Mouse (Mus musculus) ZHBTc4 (cell line): ENCODE measurements around the gene Gm49383.
A peak's percentile ranks its signal among the peaks of the same experiment; 100 is the strongest.

Experiments
- DNase-seq: peaks from one replicate; pipeline ENCODE4 v3.0.0-alpha.2; 2011; ENCODE audit warnings: low read depth, low spot score

The Gm49383 gene

DNA sequence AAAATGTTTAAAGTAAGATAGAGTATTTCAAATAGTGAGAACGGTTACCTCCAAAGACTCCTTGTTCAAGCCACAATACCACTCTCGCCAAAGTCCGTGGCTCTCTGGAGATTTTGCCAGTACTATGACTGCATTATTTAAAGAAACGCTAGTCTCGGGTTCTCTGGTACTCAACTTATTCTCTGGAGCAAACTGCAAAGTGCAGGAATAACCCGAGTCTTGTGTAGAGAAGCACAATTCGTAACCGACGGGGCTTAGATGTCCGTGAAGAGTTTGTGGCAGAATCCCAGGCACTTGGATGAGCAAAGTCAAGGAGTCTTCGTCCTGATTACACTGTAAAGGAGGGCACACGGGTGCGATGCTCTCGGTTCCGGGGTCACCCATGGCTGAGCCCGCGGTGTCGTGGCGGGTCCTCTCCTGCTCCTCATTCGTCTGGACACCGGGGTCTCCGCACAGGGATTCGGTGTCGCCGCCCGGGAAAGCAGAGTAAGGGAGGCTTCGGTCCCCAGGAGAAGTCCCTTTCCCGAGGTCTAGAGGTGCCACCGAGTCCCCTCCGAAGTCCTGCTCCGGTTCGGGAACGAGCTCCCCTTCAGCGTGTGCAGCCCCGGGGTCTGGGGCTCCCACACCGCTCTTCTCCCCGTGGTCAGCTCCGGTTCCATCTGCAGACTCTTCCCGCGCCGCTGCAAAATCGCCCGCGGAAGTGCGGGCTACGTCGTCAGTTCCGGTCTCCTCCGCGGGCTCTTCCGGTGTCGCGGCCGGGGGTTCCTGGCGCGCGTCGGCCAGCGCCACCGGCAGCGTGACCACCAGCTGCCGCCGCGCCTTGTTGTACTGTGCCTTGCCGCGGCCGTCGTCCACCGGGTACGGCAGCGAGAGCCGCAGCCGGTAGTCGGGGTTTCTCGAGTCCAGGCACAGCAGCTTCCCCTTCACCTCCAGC is at the start of gene Gm49383:
TSS of gene Gm49383 (minus strand) at position 661 of the 934 bp plus-strand sequence.
- peak; percentile 62 for DNase-seq

DNA sequence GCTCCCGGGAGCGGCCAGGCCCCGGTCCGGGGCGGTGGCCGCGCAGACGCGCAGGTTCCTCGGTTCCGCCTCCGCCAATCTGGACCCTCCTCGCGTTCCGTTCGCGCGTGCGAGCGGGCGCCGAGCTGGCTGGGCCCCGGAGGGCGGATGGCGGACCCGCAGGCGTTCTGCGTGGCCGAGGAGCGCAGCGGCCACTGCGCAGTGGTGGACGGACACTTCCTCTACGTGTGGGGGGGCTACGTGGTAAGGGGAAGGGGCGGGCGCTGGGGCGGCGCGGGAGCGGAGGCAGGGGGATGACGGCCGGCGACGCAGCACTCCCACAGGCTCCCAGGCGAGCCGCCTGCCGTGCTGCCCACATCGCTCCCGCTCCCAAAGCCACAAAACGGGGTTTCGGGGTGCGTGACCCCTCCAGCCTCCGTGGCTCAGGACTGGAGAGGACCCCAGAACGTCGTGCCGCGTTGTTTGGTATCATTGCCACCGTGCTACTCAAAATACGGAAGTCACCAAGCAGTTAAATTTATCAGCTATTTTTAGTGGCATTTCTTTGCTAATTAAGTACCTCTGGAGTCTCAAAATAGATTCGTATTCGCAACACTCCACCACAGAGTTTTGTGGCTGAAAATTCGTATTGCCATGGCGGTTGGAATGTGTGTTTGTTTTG is 45.0 kb upstream of the Gm49383 start:
- DNase-seq = peak; percentile 52

DNA sequence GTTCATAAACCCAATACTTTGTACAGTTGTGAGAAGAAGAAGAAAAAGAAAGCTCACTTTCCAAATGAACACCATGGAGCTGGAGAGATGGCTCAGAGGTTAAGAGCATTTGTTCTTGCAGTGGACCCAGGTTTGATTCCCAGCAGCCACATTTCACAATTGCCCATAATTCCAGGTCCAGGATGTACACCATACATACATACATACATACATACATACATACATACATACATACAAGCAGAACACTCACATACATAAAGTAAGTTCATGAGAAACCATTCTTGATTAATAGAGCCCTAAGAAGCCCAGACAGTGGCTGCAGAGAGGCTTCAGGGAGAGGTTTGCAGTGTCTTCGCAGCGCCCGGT is 44.5 kb upstream of the Gm49383 start:
- DNase-seq = no peak

DNA sequence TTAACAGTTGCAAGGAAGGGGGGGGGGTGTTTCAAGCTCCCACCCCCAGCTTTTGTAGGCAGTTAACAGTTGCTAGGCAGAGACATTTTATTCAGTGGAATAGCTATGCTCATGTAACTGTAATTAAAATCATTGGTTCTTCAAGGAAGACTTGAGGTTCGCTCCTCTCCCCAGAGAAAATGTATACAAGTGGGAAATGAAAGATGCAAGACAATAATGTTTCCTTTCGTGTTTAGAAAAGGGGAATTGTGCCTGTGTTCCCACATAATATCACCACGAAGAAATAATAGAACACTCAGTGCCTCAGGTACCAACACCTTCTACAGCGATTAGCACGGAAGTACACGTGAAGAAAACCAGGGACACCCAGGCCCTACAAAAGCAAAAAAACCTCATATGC is 44.0 kb upstream of the Gm49383 start, which contains the start of gene Klhdc1:
TSS of gene Klhdc1 (plus strand) at position 301 of the 400 bp plus-strand sequence.
- DNase-seq = no peak

DNA sequence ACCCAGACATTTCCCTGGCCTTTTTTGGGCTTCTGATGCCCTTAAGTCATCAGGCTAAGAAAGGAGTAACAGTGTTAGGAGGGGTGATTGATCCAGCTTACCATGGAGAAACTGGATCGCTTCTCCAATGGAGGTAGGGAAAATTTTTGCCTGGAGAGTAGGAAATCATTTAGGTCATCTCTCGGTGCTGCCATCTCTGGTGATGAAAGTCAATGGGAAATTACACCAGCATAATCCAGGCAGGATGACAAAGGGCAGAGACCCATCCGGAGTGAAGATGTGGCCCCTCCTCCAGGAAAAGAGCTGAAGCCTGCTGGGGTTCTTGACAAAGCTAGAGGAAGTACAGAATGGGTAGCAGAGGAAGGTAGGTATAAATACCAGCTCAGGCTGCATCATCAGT is 41.4 kb upstream of the Gm49383 start:
- no peak for DNase-seq

DNA sequence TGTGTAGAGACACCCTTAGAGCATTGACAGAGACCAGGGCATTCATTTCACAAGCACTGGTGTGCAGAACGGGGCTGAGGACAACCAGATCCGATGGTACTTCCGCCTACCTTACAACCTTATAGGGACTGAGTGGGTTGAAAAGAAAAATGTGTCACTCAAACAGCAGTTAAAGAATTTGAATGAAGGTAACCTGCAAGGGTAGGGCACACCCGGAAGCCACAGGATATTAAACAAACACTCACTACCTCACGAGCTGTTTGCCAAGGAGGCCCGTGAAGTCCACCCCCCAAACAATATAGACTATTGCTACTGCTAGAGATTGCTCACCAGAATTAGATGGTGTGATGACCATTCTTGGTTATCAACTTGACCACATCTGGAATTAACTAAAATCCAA is 38.9 kb upstream of the Gm49383 start:
- no peak for DNase-seq

DNA sequence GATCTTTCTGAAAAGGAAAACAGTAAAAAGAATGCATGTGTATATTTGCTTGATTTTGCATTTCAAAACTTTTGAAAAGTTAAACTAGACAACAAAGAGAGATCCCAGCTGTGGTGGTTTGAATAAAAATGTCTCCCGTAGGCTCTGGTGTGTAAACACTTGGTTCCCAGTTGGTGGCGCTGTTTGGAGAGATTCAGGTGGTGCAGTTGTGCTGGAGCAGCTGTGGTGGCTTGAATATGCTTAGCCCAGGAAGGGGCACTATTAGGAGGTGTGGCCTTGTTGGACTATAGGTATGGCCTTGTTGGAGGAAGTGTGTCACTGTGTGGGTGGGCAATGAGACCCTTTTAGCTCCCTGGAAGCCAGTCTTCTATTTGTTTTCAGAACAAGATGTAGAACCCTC is 32.3 kb upstream of the Gm49383 start:
- peak; percentile 89 for DNase-seq

DNA sequence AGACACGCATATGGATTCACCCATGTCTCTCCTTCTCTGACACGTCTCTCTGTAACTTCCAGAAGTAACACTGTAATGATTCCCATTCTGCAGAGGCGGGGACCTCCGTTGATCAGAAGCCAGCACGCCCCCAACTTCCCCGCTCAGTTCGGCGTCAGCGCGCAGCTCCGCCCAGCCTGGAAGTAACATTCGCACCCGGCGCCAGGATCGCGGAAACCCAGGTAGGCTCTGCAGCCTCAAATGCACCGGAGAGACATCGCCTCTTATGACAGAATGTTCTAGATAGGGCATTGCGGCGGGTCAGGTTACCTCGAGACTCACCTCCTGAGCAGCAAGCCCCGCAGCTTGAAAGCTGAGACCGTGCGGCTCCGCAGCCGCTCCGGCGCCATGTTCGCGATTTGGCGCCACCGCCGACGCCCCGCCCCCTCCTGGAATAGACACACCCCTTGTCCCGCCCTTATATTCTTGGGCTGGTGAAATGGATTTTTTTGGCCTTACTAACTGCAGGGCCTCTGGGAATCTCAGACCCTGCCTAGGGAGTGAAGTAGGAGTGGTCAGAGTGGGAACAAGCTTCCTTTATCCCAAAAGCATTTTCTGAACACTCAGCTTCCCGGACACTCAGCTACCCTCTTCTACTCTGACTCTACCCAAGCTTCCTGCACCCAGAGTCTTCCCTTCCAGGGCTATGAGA is 31.0 kb upstream of the Gm49383 start, which contains the start of gene Pole2:
TSS of gene Pole2 (minus strand) at position 420 of the 691 bp plus-strand sequence.
- peak; percentile 92 for DNase-seq

DNA sequence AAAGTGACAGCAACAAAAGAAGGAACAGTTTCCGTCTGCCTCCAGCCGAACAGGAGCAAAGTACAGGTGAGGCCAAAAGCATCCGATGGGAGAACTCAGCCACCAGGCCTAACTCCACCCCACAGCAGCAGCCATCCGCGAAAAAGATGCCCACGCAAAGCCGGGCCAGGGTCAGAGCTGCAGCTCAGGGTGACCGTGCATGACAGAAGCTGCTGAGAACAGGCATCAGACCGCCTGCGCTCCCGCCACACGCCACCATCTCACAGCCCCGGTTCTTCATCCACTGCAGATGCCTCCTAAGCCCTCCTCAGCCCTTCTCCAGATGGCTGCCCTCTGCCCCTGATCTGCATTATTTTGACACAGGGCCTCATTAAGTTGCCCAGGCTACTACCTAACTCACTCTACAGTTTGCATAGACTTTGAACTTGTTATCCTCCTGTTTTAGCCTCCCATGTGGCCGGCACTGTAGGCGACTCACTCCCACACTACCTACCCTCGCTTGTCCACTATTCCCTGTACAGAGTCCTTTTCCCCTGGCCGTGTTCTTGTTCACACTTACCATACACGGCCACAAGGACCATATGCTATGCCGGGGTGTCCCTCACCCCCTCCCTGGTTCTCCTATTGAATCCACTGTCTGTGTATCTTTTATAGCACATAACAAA is 23.8 kb upstream of the Gm49383 start:
- DNase-seq = peak; percentile 16

DNA sequence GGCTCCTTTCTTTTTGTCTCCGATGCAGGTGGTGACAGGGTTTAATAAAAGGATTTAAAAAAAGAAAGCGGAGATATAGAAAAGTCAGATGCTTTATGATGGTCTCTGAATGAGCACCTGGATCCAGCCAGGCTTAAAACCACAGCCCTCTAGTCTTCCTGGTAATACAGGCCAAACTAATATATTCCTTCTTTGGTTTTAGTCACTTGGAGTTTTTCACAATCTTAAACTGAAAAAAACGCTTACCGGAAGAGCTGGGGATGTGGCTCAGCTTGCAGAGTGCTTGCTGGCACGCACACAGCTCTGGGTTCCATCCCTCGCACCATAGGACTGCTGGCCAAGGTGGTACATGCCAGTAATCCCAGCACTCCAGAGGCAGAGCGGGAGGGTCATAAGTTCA is 19.7 kb upstream of the Gm49383 start:
- DNase-seq = no peak

DNA sequence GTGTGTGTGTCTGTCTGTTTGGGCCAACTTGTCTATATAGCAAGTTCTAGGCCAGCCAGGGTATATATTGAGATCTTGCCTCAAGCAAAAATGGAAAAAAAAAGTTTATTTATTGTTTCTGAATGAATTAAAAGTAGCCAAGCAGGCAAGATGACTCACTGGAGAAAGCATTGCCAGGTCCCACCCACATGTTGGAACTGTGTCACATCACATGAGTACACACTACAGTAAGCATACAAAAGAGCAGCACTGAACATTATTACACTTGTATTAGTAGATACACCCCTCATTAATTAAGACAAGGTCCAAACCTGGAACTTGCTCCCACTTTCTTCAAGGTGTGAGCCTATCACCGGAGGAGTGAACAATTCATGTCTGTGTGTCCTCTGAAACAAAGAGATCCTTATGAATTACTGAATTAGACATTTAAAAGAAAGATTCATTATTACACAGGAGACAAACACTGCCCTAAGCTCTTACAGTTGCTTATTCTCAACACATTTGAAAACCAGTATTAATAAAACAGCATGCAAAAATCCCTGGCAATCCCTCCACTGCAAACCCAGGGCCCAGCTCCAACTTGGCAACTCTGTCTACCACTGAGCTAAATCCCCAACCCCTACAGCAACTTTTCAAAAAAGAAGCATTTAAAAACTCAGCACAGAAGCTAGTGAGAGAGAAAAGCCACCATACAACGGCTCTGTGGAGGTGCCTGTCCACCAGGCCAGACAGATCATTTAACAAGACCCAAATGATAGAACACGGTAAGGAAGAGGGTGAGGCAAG is 18.3 kb upstream of the Gm49383 start:
- DNase-seq = no peak

DNA sequence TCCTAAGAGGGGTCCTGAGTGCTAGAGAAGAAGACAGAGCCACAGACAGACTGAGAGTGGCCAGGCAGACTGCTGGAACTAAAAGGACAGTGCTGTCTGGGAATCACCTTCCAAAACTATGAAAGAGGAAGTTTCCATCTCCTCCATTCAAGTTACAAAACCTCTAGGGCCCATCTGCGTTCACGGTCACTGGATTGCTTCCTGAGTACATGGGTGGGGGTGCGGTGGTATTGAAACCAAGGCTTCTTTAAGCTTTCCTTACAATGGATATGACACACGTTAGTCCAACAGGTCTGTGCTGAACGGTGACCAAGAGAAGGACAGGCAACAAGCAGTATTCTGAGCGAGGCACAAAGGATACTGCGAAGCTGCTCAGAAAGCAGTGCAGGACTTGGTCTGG is 17.5 kb upstream of the Gm49383 start:
- DNase-seq = no peak

DNA sequence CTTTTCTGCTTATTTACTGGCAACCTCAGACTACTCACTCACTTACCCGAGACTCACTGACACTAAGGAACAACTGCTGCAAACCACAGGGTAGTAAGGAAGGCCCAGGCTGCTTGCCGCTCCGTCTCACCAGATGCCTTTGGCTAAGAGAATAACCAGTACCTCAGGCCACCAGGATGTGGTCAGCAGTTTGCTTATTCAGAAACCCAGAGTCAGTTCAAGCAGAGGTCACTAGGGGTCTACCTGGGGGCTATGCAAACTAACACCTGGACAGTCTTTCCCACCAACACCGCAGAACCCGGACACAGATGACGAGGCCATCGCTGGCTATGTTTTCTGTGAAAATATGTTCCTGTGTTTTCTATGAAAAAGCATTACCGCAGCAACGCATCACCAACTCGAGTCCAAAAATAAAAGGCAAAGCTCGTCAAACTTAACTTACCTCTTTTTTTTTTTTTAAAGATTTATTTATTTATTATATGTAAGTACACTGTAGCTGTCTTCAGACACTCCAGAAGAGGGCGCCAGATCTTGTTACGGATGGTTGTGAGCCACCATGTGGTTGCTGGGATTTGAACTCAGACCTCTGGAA is 16.4 kb upstream of the Gm49383 start:
- DNase-seq = no peak

DNA sequence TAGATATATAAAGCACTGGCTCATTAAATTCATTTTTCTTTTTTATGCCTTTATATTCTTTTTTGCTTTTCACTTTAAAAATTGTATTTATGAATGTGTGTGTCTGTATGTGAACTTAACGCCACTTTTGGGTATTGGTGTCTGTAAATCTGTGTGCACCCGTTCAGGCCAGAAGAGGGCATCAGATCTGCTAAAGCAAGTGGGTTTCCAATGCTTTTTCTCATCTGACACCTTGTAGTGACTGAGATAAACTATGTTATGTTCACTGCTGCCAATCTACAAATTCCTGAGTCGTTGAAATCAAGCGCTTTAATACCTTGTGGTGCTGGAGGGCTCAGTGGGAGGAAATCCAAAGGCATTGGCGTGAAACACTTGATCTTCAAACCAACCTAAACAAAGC is 14.2 kb upstream of the Gm49383 start:
- peak; percentile 48 for DNase-seq

DNA sequence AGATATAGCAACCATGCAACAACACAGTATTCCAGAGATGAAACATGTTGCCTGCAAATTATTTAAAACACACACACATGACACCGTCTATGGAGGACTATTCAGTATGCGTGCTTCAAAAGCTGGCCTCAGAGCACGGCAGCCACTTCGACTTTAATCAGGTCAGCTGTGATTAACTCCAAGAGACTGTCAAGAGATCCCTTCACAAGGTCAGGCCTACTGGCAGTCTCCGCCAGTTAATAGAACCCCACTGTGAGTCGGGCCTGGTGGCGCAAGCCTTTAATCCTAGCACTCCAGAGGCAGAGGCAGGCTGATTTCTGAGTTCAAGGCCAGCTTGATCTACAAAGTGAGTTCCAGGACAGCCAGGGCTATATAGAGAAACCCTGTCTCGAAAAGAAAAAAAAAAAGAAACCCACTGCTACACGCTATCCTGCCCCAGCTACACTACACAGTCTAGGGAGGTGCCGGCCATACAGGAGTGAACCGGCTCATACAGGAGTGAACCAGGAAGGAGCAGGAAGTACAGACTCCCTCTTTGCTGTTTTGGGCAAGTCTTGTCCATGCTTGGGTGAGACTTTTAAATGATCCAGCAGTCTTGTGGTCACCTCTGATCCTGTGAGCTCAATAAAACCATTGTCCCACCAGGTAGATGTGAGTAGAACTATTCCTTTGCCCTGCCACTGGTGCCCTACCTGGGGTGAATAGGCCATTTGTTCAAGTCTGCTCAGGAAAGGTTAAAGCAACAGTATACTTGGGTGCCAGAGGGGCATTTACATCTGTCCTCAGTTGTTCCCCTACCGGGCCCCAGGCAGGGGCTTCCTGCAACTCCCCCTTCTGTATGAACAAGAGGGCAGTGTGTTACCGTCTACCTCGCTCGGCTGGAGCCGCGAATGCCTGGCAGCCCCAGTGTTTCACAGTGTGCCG is 13.4 kb upstream of the Gm49383 start:
- DNase-seq = peak; percentile 93

DNA sequence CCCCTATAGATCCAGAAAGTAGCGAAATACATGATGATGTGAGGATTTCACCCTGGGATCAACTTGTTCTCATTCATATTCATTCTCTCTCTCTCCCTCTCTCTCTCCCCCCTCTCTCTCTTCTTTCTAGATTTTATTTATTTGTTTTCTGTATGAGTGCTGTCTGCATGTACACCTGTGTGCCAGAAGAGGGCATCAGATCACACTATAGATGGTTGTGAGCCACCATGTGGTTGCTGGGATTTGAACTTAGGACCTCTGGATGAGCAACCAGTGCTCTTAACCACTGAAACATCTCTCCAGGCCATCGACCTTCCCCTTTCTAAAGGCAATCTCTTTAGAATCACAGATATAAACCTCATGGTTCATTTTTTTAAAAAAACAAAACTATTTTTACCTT is 11.6 kb upstream of the Gm49383 start:
- peak; percentile 57 for DNase-seq

DNA sequence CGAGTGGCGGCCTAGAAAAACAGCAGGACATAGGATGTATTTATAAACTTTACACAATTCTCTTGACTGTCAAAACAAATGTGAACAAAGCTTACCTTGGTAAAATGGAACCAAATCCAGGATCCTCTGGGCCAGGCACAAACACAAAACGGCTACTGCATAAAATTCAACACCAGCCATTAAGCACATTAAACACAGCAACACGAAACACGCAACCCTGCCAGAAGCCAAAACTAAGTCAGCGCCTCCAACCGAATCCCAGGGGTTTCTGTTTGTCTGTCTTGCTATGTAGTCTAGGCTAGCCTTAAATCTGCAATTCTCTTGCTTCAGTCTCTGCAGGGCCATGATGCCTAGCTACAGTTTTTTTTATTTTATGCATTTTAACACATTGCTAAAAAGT is 11.0 kb upstream of the Gm49383 start:
- DNase-seq = no peak

DNA sequence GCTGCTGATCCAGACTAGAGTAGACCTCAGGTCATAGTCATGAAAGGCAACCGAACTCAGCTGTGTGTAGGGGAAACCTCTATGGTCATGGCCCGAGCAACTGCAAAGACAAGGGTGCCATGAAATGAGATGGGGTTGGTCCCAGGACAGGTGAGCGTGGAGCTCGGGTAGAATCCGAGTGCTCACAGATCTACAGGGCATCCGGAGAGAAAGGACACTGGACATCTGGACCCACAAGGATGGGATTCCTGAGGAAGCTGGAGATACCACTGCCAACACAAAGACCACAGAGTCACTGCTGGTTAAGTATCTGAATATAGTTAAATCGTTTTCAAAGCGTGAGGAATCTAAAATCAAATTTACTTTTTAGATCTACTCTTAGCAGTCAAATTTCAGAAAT is 10.5 kb upstream of the Gm49383 start:
- DNase-seq = no peak

DNA sequence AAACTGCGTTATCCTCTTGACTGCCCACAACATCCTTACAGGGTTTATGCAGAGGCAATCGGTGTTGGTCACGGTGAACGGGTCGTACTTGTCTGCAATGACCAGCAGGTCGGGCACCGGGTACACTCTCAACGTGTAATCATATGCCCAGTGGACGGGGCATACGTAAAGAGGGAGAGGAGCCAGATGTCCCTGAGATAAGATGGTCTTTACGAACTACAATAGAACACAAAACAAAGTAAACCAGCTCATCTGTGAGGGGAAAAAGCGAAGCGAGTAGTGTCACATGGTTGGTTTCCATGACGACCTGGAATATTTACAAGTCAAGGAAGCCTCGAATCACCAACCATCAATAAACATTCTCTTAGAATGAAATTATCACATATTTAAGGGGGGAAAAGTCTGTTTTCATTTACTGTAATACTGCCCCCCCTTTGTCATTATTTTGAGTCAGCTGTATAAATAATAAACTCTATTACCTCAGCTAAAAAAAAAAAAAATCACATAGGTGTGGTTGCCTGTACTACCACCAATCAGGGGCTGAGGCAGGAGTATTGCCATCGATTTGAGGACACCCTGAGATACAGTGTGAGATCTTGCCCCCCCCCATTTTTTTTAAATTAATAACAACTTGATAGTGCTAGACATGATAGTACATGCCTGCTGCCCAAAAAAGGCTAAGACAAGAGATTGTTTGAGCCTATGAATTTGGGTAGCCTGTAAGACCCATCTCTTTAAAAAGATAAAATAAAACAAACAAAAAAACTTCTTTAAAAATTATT is 7.3 kb upstream of the Gm49383 start, which contains the start of gene Gm49384:
TSS of gene Gm49384 (minus strand) at position 216 of the 782 bp plus-strand sequence.
- peak; percentile 54 for DNase-seq
